Mouse (Mus musculus): ENCODE results near the gene Samd11. TPM values are rescaled to one million over a fixed set of nuclear protein-coding genes. Genes with fewer than 3 reads are reported as not detected.

The Samd11 gene
- polyA plus RNA-seq, 1 experiment from 2014 or later: 0.24 TPM

GRCm38 (mm10) chr4:156197131-156197828 lies 58.2 kb downstream of the Samd11 start, which contains the start of gene Agrn:
Gene Agrn, minus strand, starts transcription at chr4:156197488.
- Histone ChIP-seq H3K36me3 (ENCODE audit: insufficient read depth, low read length) (no peaks in the 10 kb centered on the region), H3K4me1 (ENCODE audit: insufficient read depth, low read depth, low read length) (peaks cover 9% of the 10 kb centered on the region), H3K9me3 (ENCODE audit: low read length) (no peaks in the 10 kb centered on the region), H3K9ac (replicated peaks; ENCODE audit: low read depth) (peak within 1 kb of the TSS; percentile 74), H3K4me3 (ENCODE audit: low read depth, low read length) (peak within 1 kb of the TSS; percentile 93), H3K27ac (ENCODE audit: low read length) (peak within 1 kb of the TSS; percentile 95), H3K4me2 (replicated peaks; ENCODE audit: low read depth, low read length) (peak within 1 kb of the TSS; percentile 97), H3K27me3 (replicated peaks; ENCODE audit: insufficient read depth, low read length) (no peaks in the 10 kb centered on the region)
- no peak for TF ChIP-seq EP300 (IDR thresholded peaks at IDR 0.05)
- TF ChIP-seq CTCF (IDR thresholded peaks at IDR 0.05): no peak
- WGBS: 0% methylated on average over 8 of the region's 88 CpGs
- ATAC-seq (peak; percentile 77), DNase-seq (ENCODE audit: low spot score) (peak; percentile 92)

Small RNAs within 50 kb of the gene (microRNA-seq; reads per million reads assigned to microRNA genes)
- 0.73 reads per million for gene Mir7658

Other genes with a start within 250 kb of the Samd11 start
- gene Tnfrsf4, start 241.8 kb downstream of the Samd11 start, polyA plus RNA-seq (2015; fragmentation: Nextera tagmentation; extraction: Ambion mirVana): 4.9 and 5.2 TPM in 2 replicates
- 1.6 and 1.9 TPM in 2 replicates for gene Tnfrsf18, start 229.5 kb downstream of the Samd11 start, polyA plus RNA-seq (2015; fragmentation: Nextera tagmentation; extraction: Ambion mirVana)
- 2.1 and 2.5 TPM in 2 replicates for gene Ttll10, start 196.2 kb downstream of the Samd11 start, polyA plus RNA-seq (2015; fragmentation: Nextera tagmentation; extraction: Ambion mirVana)
- 5.9 and 6.8 TPM in 2 replicates for gene 9430015G10Rik, start 145.7 kb downstream of the Samd11 start, polyA plus RNA-seq (2015; fragmentation: Nextera tagmentation; extraction: Ambion mirVana)
- gene Rnf223, start 125.1 kb downstream of the Samd11 start, polyA plus RNA-seq (2015; fragmentation: Nextera tagmentation; extraction: Ambion mirVana): 0.07 TPM in 1 of 2 replicates, not detected in the other
- gene Agrn, start 58.2 kb downstream of the Samd11 start, polyA plus RNA-seq (2015; fragmentation: Nextera tagmentation; extraction: Ambion mirVana): 70.1 and 85.7 TPM in 2 replicates
- gene Isg15, start 54.8 kb downstream of the Samd11 start, polyA plus RNA-seq (2015; fragmentation: Nextera tagmentation; extraction: Ambion mirVana): 11.8 and 13.8 TPM in 2 replicates
- gene AW011738, start 52.4 kb downstream of the Samd11 start, polyA plus RNA-seq (2015; fragmentation: Nextera tagmentation; extraction: Ambion mirVana): 4.0 and 5.1 TPM in 2 replicates
- gene Perm1, start 39.8 kb downstream of the Samd11 start, polyA plus RNA-seq (2015; fragmentation: Nextera tagmentation; extraction: Ambion mirVana): 0.46 and 0.56 TPM in 2 replicates
- 11.2 and 12.7 TPM in 2 replicates for gene Plekhn1, start 20.8 kb downstream of the Samd11 start, polyA plus RNA-seq (2015; fragmentation: Nextera tagmentation; extraction: Ambion mirVana)
- 18.7 and 19.8 TPM in 2 replicates for gene Noc2l, start 19.6 kb downstream of the Samd11 start, polyA plus RNA-seq (2015; fragmentation: Nextera tagmentation; extraction: Ambion mirVana)
- gene Vmn2r-ps159, start 75.4 kb upstream of the Samd11 start, polyA plus RNA-seq (2015; fragmentation: Nextera tagmentation; extraction: Ambion mirVana): not detected in 2 replicates